Mouse (Mus musculus) liver (tissue): ENCODE results near the gene Phldb1.

Experiments used
- DNase-seq: peaks from one replicate; pipeline ENCODE4 v3.0.0-alpha.2; 2020; ENCODE audit warnings: mixed read lengths

Phldb1 gene

GRCm38 (mm10) chr9:44726431-44727146 lies 8.4 kb downstream of the Phldb1 start:
- no peak for DNase-seq

GRCm38 (mm10) chr9:44724665-44725064 lies 10.3 kb downstream of the Phldb1 start:
- no peak for DNase-seq

DNA sequence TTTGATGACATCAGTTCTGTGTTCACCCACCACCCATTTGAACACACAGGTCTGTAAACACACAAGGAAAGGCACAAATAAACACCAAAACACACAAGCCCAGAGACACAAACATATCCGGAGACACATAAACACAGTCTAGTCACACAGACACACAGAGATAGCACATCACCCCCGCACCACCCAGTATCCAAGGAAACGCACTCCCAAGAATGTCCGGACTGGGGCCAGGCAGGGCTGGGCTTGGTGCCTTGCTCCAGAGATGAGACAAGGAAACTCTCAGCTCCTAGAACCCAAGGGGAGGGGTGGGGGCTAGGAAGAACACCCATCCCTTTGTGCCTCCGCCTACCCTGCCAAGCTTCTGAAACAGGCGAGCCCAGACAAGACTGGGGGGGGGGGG lies 10.8 kb downstream of the Phldb1 start:
- DNase-seq, result no peak

GRCm38 (mm10) chr9:44723521-44724041 lies 11.4 kb downstream of the Phldb1 start:
- DNase-seq, result no peak

- DNase-seq, result no peak
Measured at GRCm38 (mm10) chr9:44723008-44723407, 12.0 kb downstream of the Phldb1 start.

DNA sequence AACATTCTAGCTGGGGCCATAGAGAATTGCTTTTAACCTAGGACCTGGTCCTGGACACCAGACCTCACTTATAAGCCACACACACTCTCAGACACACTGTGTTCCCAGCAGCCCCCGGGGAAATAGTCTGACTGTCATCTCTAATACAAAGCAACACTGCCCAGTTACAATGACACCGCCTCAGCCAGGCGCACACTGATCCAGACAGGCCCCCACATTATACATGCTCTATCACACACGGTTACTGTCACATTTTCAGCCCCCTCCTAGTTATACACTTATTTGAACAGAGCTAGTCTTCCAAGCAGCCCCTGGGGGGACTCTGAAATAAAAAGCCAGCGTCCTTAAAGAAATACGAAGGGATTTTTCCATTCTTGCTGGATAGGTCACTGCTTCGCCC lies 12.4 kb downstream of the Phldb1 start:
- DNase-seq, result no peak

DNA sequence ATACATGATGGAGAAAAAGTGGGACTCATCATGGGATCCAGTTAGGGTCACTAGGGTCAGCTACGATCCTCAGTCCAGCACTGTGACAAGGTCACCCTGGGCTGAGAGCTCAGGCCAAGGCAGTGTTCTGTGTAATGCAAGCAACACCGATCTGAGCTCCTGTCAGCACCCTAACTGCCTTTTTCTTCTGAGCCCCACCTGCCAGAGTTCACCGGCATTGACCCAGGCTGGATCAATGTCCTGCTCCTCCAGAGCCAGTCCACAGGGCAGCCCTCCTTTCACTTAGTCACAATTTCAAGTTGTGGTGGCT lies 13.2 kb downstream of the Phldb1 start:
- DNase-seq, result no peak

DNA sequence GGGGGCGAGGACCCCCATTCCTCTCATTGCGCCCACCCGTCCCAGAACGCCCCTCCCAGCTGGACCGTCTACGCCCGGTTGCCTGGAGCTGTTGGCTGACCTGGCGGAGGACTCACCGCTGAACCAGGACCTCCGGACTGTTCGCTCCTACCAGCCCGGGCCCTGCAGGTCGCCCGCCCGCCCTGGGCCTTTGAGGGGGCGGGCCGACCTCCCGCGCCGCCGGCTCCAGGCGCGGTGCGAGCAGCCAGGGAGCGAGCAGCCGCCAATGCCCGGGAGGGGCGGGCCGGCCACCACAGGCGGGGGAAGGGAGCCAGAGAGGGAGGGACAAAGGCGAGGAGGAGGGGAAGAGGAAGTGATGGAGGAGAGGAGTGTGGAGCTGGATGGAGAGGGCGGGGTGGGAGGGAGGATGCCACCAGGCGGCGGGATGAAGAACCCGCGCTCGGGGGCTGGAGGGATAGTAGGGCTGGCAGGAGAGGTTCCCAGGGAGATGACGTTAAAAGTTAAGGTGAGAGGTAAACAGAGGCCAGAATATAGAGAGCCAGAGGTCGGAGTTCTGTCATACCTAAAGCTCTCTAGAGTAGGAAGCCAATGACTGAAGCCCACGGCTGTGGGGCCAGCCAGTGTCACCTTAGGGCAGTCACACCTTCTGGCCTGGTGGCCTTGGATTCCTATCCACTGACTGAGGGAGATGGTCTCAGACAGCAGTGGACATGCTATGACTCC lies 13.7 kb downstream of the Phldb1 start:
- DNase-seq, result peak; percentile 82

DNA sequence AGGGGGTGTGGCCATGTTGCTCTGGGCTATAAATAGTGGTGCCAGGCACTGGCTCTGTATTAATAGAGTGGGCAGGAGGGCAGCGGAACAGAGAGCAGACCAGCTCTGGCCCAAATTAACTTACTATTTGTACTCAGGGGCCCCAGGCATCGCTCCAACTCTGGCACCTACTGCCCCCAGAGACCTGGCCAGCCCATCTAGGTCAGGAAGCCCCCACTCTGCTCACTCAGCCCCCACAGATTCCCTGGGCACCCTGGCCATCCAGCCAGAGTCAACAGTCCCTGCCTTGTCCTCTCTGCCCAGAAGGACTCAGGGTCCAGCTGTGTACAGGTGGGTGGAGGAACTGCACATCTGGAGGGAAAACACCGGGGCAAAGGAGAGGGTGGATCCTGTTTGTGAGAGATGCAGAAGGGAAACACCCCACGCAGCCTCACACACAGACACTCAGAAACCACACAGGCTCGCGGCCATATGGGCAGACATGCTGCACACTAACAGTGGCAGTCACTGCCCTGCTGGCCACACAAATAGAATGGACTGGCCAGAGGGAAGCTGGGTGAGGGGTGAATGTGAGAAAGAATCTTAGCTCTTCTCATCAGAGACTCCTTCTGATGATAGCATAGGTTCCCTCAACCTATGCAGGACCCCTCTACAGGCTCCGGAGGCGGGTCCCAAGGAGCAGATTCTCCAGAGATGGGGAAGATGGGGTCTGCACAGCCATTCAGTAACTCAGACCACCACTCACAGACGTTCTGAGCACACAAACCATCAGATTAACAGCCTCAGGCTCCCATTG lies 14.4 kb downstream of the Phldb1 start:
- no peak for DNase-seq

DNA sequence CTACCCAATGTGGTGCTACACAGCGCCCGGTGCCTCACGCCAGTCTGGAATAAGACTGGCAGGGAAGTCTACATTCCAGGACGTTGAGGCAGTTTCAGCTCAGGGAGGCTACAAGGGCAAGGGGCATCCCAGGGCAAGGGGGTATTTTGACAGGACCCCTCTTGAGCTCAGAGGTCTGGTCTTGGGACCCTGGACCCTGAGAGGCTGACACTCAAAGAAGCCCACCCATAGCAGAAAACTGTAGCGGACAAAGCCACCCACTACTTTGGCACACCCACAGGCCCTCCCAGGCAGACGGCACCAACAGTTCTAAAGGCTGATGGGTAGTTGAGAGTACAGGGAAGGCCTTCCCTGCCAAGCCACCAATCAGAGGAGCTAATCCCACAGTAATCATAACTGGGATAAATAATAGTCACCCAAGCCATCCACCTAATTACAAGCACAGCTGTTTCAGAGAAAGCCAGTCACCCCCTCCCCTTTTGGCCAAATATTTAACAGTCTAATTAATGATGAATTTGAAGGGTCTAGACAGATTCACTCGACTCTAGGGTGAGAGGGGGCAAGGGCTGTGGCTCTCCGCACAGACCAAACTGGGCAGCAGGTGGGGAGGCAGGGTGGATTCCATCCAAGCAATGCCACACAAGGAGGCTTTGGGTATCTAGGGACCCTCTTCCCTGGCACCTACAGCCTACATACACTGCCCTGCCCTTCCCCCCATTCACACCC lies 15.2 kb downstream of the Phldb1 start:
- no peak for DNase-seq

DNA sequence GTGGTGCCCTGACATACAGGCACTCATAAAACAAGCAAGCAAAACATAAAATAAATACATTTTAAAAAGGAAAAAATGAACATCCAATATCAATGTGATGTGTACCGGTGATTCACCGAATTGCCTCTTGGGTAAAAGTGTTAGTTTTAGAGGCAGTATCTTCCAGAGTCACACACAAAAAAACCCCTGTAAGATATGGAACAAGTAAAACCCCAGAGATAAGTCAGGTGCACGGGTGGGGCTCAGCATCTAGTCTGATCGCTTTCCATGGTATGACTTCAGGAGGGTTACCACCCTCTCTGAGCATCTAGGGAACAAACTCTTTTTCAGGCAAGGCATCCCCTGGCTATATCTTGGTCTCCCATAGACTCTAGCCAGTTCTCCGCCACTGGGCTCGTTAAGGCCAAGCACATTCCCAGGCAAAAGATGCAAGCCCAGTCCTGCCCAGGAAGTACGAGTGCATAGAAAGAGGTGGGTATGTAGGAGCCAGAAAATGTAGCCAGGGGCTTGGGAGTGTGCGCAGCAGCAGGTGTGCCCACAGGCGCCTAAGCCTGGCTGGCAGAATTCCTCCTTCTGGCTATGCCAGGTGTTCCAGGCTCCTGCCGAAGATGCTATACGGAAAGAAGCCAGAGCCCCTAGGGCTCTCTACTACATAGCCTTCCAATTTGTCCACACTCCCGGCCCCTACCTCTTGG lies 15.9 kb downstream of the Phldb1 start:
- DNase-seq, result no peak

GRCm38 (mm10) chr9:44717822-44718242 lies 17.2 kb downstream of the Phldb1 start:
- DNase-seq, result no peak

- no peak for DNase-seq
Measured at GRCm38 (mm10) chr9:44716997-44717821, 17.8 kb downstream of the Phldb1 start.

- no peak for DNase-seq
Measured at GRCm38 (mm10) chr9:44715705-44716362, 19.2 kb downstream of the Phldb1 start.

GRCm38 (mm10) chr9:44715109-44715508 lies 19.9 kb downstream of the Phldb1 start:
- no peak for DNase-seq

- no peak for DNase-seq
Measured at GRCm38 (mm10) chr9:44713574-44713973, 21.4 kb downstream of the Phldb1 start.

DNA sequence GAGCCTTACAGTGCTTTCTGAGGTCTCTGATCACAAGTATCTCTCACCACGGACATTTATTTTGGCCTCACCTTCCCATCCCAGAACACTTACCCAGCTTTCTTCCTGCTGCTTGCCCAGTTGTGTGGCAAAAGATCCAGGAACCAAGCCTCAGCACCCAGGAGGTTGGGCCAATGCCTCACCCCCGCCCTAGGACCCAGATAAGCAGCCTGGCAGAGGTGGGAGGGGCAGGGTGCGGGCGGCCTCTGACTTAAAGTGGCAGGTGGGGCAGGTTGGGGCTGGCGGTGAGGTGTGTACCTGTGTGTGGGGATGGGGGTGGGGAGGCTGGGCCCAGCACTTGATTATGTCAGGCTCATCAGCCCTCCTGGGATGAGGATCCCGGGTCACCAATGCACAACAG lies 21.9 kb downstream of the Phldb1 start:
- peak; percentile 31 for DNase-seq

DNA sequence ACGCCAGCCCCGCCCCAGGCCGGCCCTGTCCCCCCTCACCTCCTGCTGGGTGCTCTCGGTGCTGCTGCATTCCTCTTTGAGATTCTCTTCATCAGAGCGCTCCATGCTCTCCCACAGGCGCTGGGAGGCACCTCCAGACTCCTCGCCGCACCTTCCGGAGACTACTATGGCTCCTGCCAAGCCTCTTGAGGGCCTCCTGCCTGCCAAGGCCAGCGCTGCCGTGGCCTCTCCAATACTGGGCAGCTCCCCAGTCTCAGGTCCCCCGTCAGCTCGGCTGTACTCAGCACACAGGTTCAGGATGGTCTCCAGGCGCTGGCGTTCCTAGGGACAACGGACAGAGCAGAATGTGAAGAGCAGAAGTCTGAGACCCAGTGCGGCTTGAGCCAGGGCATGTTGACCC lies 23.4 kb downstream of the Phldb1 start:
- DNase-seq, result no peak

- DNase-seq, result no peak
Measured at GRCm38 (mm10) chr9:44710213-44710612, 24.8 kb downstream of the Phldb1 start.

GRCm38 (mm10) chr9:44709600-44709999 lies 25.4 kb downstream of the Phldb1 start:
- DNase-seq, result peak; percentile 37

- no peak for DNase-seq
Measured at GRCm38 (mm10) chr9:44708925-44709324, 26.1 kb downstream of the Phldb1 start.
